11 mouse cellular contexts compared by ENCODE assay signal in the genomic region with DNA sequence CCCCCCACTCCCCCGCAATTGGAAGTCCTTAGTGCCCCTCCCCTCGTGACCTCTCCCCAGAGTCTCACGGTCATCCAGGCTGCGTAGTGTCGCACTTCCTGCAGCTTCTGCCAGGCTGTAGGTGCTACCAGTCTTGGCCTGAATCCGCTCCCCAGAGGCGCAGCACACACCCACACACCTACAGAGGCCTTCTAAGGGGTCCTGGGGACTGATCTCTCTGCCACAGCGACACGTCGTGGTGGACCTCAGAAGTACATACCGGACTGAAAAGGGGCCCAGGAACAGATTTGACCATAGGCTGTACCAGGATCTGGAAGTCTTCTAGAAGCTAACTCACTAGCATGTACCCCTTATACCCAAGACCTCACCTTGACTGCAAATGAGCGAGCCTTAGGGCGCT. TPM values are rescaled to one million over a fixed set of nuclear protein-coding genes. Genes with fewer than 3 reads are reported as not detected.
DNase-seq lines count a peak whose midpoint lies in the region; ATAC-seq and TF ChIP-seq lines count a peak whose summit lies in the region.
"Had no signal": no experiment of that assay in that cellular context is flagged by ENCODE, and none has a peak within 500 bp of the region (broad histone marks: within the 10 kb centered on the region; RNA-seq: fewer than 3 reads in every experiment).

No protein-coding gene starts in this region.

- ATAC-seq in lung, postnatal 0 days, result no peak
- peak; percentile 59; the same call in 1 of the 2 replicates for ATAC-seq in forebrain, embryonic 14.5 days
- ATAC-seq in stomach, postnatal 0 days (ENCODE audit: low FRiP score, low TSS enrichment), result no peak
- no peak for ATAC-seq in heart, embryonic 12.5 days (ENCODE audit: insufficient number of reproducible peaks, low FRiP score)

- no peak for TF ChIP-seq EP300 in lung, postnatal 0 days (IDR thresholded peaks at IDR 0.05)
- TF ChIP-seq EP300 in stomach, postnatal 0 days (optimal IDR thresholded peaks at IDR 0.05), result no peak

- H3K9ac ChIP-seq in lung, postnatal 0 days (replicated peaks; ENCODE audit: low read depth), result no peak overlapping the region
- H3K9ac ChIP-seq in forebrain, embryonic 14.5 days (ENCODE audit: low read length), result no peak overlapping the region
- H3K9ac ChIP-seq in stomach, postnatal 0 days (ENCODE audit: low read length), result no peak overlapping the region
- H3K9ac ChIP-seq in heart, embryonic 12.5 days, result no peak overlapping the region

- peak; percentile 68 for DNase-seq in embryo, embryonic 10 days (ENCODE audit: low spot score)
- DNase-seq in embryo, embryonic 9.5 days (ENCODE audit: extremely low spot score), result no peak
- no peak for DNase-seq in lung, postnatal 0 days (ENCODE audit: low spot score)
- DNase-seq in lung, postnatal 25 days (ENCODE audit: low spot score), result no peak
- DNase-seq in forebrain, embryonic 14.5 days (ENCODE audit: low spot score), result no peak
- DNase-seq in stomach, postnatal 0 days (ENCODE audit: low spot score), result no peak
- no peak for DNase-seq in kidney, postnatal 25 days
- DNase-seq: gastrocnemius, postnatal 10 days; kidney, postnatal 14 days; lung, adult 2 months had no signal

- WGBS in lung, postnatal 0 days, result 22% methylated on average over 13 of the region's 13 CpGs
- 34% methylated on average over 13 of the region's 13 CpGs for WGBS in forebrain, embryonic 14.5 days
- WGBS in stomach, postnatal 0 days, result 13% methylated on average over 13 of the region's 13 CpGs
- WGBS in heart, embryonic 12.5 days, result 20% methylated on average over 13 of the region's 13 CpGs

- H3K4me2 ChIP-seq in lung, postnatal 0 days (replicated peaks; ENCODE audit: low read depth, low read length), result no peak overlapping the region
- no peak overlapping the region for H3K4me2 ChIP-seq in forebrain, embryonic 14.5 days (ENCODE audit: low read length)
- no peak overlapping the region for H3K4me2 ChIP-seq in stomach, postnatal 0 days (replicated peaks; ENCODE audit: low read depth)
- no peak overlapping the region for H3K4me2 ChIP-seq in heart, embryonic 12.5 days

- H3K9me3 ChIP-seq in lung, postnatal 0 days (ENCODE audit: low read length), result no peaks in the 10 kb centered on the region
- no peaks in the 10 kb centered on the region for H3K9me3 ChIP-seq in forebrain, embryonic 14.5 days (replicated peaks; ENCODE audit: control insufficient read depth, low read length)
- no peaks in the 10 kb centered on the region for H3K9me3 ChIP-seq in stomach, postnatal 0 days (ENCODE audit: control insufficient read depth, low read length)
- H3K9me3 ChIP-seq in heart, embryonic 12.5 days (replicated peaks), result no peaks in the 10 kb centered on the region

- TF ChIP-seq CTCF in lung, postnatal 0 days (IDR thresholded peaks at IDR 0.05), result peak; percentile 53
- TF ChIP-seq CTCF in stomach, postnatal 0 days (IDR thresholded peaks at IDR 0.05; ENCODE audit: low read depth), result peak; percentile 49

- H3K36me3 ChIP-seq in lung, postnatal 0 days (ENCODE audit: insufficient read depth, low read length), result no peaks in the 10 kb centered on the region
- H3K36me3 ChIP-seq in forebrain, embryonic 14.5 days (ENCODE audit: control insufficient read depth, insufficient read depth, low read length), result no peaks in the 10 kb centered on the region
- no peaks in the 10 kb centered on the region for H3K36me3 ChIP-seq in stomach, postnatal 0 days (ENCODE audit: control insufficient read depth, insufficient read depth, low read length)
- H3K36me3 ChIP-seq in heart, embryonic 12.5 days, result no peaks in the 10 kb centered on the region

- no peak overlapping the region for H3K27ac ChIP-seq in lung, postnatal 0 days (ENCODE audit: low read length)
- H3K27ac ChIP-seq in forebrain, embryonic 14.5 days (ENCODE audit: low read depth, low read length), result no peak overlapping the region
- no peak overlapping the region for H3K27ac ChIP-seq in stomach, postnatal 0 days (replicated peaks)
- no peak overlapping the region for H3K27ac ChIP-seq in heart, embryonic 12.5 days (ENCODE audit: poor library complexity, severe bottlenecking)

- H3K4me1 ChIP-seq in lung, postnatal 0 days (ENCODE audit: insufficient read depth, low read depth, low read length), result no peaks in the 10 kb centered on the region
- H3K4me1 ChIP-seq in forebrain, embryonic 14.5 days (ENCODE audit: control insufficient read depth, insufficient read depth, low read length), result no peaks in the 10 kb centered on the region
- no peaks in the 10 kb centered on the region for H3K4me1 ChIP-seq in stomach, postnatal 0 days (replicated peaks; ENCODE audit: control insufficient read depth, insufficient read depth)
- no peaks in the 10 kb centered on the region for H3K4me1 ChIP-seq in heart, embryonic 12.5 days (replicated peaks)

- H3K27me3 ChIP-seq in lung, postnatal 0 days (replicated peaks; ENCODE audit: insufficient read depth, low read length), result no peaks in the 10 kb centered on the region
- H3K27me3 ChIP-seq in forebrain, embryonic 14.5 days (replicated peaks; ENCODE audit: control insufficient read depth, insufficient read depth, low read length), result no peaks in the 10 kb centered on the region
- no peaks in the 10 kb centered on the region for H3K27me3 ChIP-seq in stomach, postnatal 0 days (ENCODE audit: control insufficient read depth, insufficient read depth, low read length)
- peaks cover 85% of the 10 kb centered on the region for H3K27me3 ChIP-seq in heart, embryonic 12.5 days (replicated peaks)

- no peak overlapping the region for H3K4me3 ChIP-seq in lung, postnatal 0 days (ENCODE audit: low read depth, low read length)
- H3K4me3 ChIP-seq in forebrain, embryonic 14.5 days (ENCODE audit: low read depth, low read length), result no peak overlapping the region
- no peak overlapping the region for H3K4me3 ChIP-seq in stomach, postnatal 0 days (ENCODE audit: low read depth, low read length)
- H3K4me3 ChIP-seq in heart, embryonic 12.5 days, result no peak overlapping the region

RNA-seq across cellular contexts. Expression of a gene that starts 53.8 kb away (rescaled TPM):
- 0.05 TPM in 1 of 2 replicates, not detected in the other for polyA plus RNA-seq in lung, postnatal 0 days (2015; fragmentation: Nextera tagmentation; extraction: Ambion mirVana)
- polyA plus RNA-seq in forebrain, embryonic 14.5 days (2014; fragmentation: Nextera tagmentation; extraction: Ambion mirVana), result 1.6 and 4.2 TPM in 2 replicates
- polyA plus RNA-seq in stomach, postnatal 0 days (2015; fragmentation: Nextera tagmentation; extraction: Ambion mirVana), result 0.08 TPM in 1 of 2 replicates, not detected in the other
- 0.14 TPM in 1 of 2 replicates, not detected in the other for polyA plus RNA-seq in heart, embryonic 12.5 days (2016; fragmentation: Nextera tagmentation; extraction: Ambion mirVana)
- polyA plus RNA-seq: lung, adult 2 months had no signal
